Mouse (Mus musculus): Measurements from ENCODE around the gene Qrich2. TPM values are rescaled to one million over a fixed set of nuclear protein-coding genes. Genes with fewer than 3 reads are reported as not detected.

The Qrich2 gene
- total and polyA plus RNA-seq, 2 experiments from 2014 or later: not detected

GRCm38 (mm10) chr11:116424621-116425407 lies 41.2 kb downstream of the Qrich2 start:
- H3K27me3 ChIP-seq (ENCODE audit: insufficient read depth, low read length): no peaks in the 10 kb centered on the region
- no peak for TF ChIP-seq CTCF (IDR thresholded peaks at IDR 0.05; ENCODE audit: low read depth)
- H3K4me2 ChIP-seq (ENCODE audit: low read depth): no peak overlapping the region
- no peak for ATAC-seq
- H3K9me3 ChIP-seq (ENCODE audit: low read length): no peaks in the 10 kb centered on the region
- H3K4me1 ChIP-seq (ENCODE audit: insufficient read depth): no peaks in the 10 kb centered on the region
- H3K27ac ChIP-seq (ENCODE audit: low read depth, low read length): no peak overlapping the region
- no peak for DNase-seq
- H3K36me3 ChIP-seq (ENCODE audit: insufficient read depth): no peaks in the 10 kb centered on the region
- H3K9ac ChIP-seq: no peak overlapping the region
- H3K4me3 ChIP-seq (ENCODE audit: low read depth, low read length): no peak overlapping the region
- WGBS: 54% methylated on average over 8 of the region's 8 CpGs

GRCm38 (mm10) chr11:116423782-116424620 lies 42.0 kb downstream of the Qrich2 start:
- WGBS: 83% methylated on average over 10 of the region's 10 CpGs
- H3K4me2 ChIP-seq (ENCODE audit: low read depth): no peak overlapping the region

GRCm38 (mm10) chr11:116423214-116423613 lies 42.8 kb downstream of the Qrich2 start:
- Histone ChIP-seq H3K27me3 (ENCODE audit: insufficient read depth, low read length) (no peaks in the 10 kb centered on the region), H3K4me3 (ENCODE audit: low read depth, low read length) (no peak overlapping the region), H3K27ac (ENCODE audit: low read depth, low read length) (no peak overlapping the region), H3K36me3 (ENCODE audit: insufficient read depth) (no peaks in the 10 kb centered on the region), H3K4me1 (ENCODE audit: insufficient read depth) (no peaks in the 10 kb centered on the region), H3K4me2 (ENCODE audit: low read depth) (no peak overlapping the region), H3K9me3 (ENCODE audit: low read length) (no peaks in the 10 kb centered on the region), H3K9ac (no peak overlapping the region)
- 82% methylated on average over 6 of the region's 6 CpGs for WGBS
- TF ChIP-seq CTCF (IDR thresholded peaks at IDR 0.05; ENCODE audit: low read depth): no peak
- no peak for ATAC-seq
- DNase-seq: no peak

More at GRCm38 (mm10) chr11:116423782-116424620, 42.0 kb downstream of the Qrich2 start:
- Histone ChIP-seq H3K4me3 (ENCODE audit: low read depth, low read length) (no peak overlapping the region), H3K27ac (ENCODE audit: low read depth, low read length) (no peak overlapping the region), H3K36me3 (ENCODE audit: insufficient read depth) (no peaks in the 10 kb centered on the region), H3K27me3 (ENCODE audit: insufficient read depth, low read length) (no peaks in the 10 kb centered on the region), H3K9ac (no peak overlapping the region), H3K4me1 (ENCODE audit: insufficient read depth) (no peaks in the 10 kb centered on the region), H3K9me3 (ENCODE audit: low read length) (no peaks in the 10 kb centered on the region)
- no peak for ATAC-seq
- no peak for TF ChIP-seq CTCF (IDR thresholded peaks at IDR 0.05; ENCODE audit: low read depth)
- no peak for DNase-seq

- Histone ChIP-seq H3K9me3 (ENCODE audit: low read length) (no peaks in the 10 kb centered on the region), H3K27me3 (ENCODE audit: insufficient read depth, low read length) (no peaks in the 10 kb centered on the region), H3K9ac (no peak overlapping the region), H3K4me1 (ENCODE audit: insufficient read depth) (no peaks in the 10 kb centered on the region), H3K27ac (ENCODE audit: low read depth, low read length) (no peak overlapping the region), H3K4me3 (ENCODE audit: low read depth, low read length) (no peak overlapping the region), H3K36me3 (ENCODE audit: insufficient read depth) (no peaks in the 10 kb centered on the region), H3K4me2 (ENCODE audit: low read depth) (no peak overlapping the region)
- DNase-seq (no peak), ATAC-seq (no peak)
- WGBS: 83% methylated on average over 2 of the region's 2 CpGs
- TF ChIP-seq CTCF (IDR thresholded peaks at IDR 0.05; ENCODE audit: low read depth): no peak
Observed at GRCm38 (mm10) chr11:116422562-116422961, 43.5 kb downstream of the Qrich2 start.

GRCm38 (mm10) chr11:116421102-116421501 lies 44.9 kb downstream of the Qrich2 start:
- Histone ChIP-seq H3K4me1 (ENCODE audit: insufficient read depth) (no peaks in the 10 kb centered on the region), H3K9ac (no peak overlapping the region), H3K27me3 (ENCODE audit: insufficient read depth, low read length) (no peaks in the 10 kb centered on the region), H3K36me3 (ENCODE audit: insufficient read depth) (no peaks in the 10 kb centered on the region), H3K4me3 (ENCODE audit: low read depth, low read length) (no peak overlapping the region), H3K4me2 (ENCODE audit: low read depth) (no peak overlapping the region), H3K9me3 (ENCODE audit: low read length) (no peaks in the 10 kb centered on the region), H3K27ac (ENCODE audit: low read depth, low read length) (no peak overlapping the region)
- 75% methylated on average over 6 of the region's 6 CpGs for WGBS
- ATAC-seq (no peak), DNase-seq (no peak)
- TF ChIP-seq CTCF (IDR thresholded peaks at IDR 0.05; ENCODE audit: low read depth): no peak

- Histone ChIP-seq H3K4me3 (ENCODE audit: low read depth, low read length) (no peak overlapping the region), H3K27ac (ENCODE audit: low read depth, low read length) (no peak overlapping the region), H3K4me1 (ENCODE audit: insufficient read depth) (no peaks in the 10 kb centered on the region), H3K9me3 (ENCODE audit: low read length) (no peaks in the 10 kb centered on the region), H3K27me3 (ENCODE audit: insufficient read depth, low read length) (no peaks in the 10 kb centered on the region), H3K36me3 (ENCODE audit: insufficient read depth) (no peaks in the 10 kb centered on the region), H3K9ac (no peak overlapping the region), H3K4me2 (ENCODE audit: low read depth) (no peak overlapping the region)
- TF ChIP-seq CTCF (IDR thresholded peaks at IDR 0.05; ENCODE audit: low read depth): no peak
- 82% methylated on average over 6 of the region's 6 CpGs for WGBS
- ATAC-seq (no peak), DNase-seq (no peak)
Observed at GRCm38 (mm10) chr11:116418841-116419462, 47.1 kb downstream of the Qrich2 start.
